Mouse (Mus musculus) kidney, adult 11 months (tissue): ENCODE measurements around the gene Tiam2.
A peak's percentile ranks its signal among the peaks of the same experiment; 100 is the strongest.

Source experiments
- DNase-seq: peaks from one replicate; pipeline ENCODE4 v3.0.0; 2022

The Tiam2 gene

DNA sequence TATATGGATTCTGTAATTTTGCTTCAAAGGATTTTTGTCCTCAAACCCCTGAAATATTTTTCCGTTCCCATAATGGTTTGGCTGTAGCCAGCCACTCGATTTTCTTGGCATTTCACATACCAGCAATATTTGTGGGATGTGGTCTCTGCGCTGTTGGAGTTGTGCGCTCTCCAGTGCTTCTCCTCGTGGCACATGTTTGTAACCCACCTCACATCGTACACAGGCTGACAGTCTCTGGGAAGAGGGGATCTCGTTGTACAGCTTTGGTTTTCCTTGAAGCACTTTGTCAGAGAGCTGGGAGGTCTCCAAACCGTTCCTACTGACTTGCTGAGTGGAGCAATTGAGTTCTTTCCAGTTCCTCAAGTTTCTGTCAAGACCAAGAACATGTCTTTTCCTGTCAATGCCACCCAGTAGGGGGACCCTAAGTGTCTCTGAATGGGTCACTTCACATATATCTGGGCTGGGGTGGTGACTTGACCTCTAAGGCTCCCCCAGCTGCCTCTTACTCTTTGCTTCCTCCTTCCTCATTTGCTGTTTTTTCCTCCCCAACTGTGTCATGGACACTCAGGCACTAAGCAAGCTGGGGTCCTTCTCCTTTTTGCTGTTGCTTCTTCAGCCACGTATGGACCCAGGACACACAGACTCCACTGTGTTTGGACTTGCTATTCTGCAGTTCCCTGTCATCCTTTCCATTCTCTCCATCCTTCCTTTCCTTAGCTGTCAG, 79.1 kb downstream of the Tiam2 start:
- no peak for DNase-seq

GRCm38 (mm10) chr17:3407051-3407450, 80.7 kb downstream of the Tiam2 start:
- DNase-seq = no peak

GRCm38 (mm10) chr17:3410307-3410706, 83.9 kb downstream of the Tiam2 start:
- DNase-seq = no peak

GRCm38 (mm10) chr17:3412771-3413170, 86.4 kb downstream of the Tiam2 start:
- DNase-seq = no peak

GRCm38 (mm10) chr17:3415580-3415979, 89.2 kb downstream of the Tiam2 start:
- DNase-seq = no peak

DNA sequence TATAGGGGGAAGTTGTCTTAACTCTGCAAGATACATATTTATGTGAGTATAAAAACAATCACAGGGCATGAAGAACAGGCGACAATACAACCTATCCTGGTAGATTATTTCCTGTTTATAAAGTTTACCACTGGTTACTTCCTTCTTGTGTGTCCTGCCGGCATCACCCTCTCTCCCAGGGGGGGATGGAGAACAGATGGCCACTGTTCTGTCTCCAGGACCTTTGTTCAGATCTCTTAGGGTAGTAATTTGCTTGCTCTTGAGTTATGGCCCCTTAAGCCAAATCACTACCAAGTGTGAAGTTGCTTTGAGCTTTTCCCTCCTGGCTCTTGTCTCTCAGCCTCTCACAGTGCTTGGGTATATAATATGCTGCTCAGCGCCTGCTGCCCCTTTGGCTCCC, 90.0 kb downstream of the Tiam2 start:
- no peak for DNase-seq

DNA sequence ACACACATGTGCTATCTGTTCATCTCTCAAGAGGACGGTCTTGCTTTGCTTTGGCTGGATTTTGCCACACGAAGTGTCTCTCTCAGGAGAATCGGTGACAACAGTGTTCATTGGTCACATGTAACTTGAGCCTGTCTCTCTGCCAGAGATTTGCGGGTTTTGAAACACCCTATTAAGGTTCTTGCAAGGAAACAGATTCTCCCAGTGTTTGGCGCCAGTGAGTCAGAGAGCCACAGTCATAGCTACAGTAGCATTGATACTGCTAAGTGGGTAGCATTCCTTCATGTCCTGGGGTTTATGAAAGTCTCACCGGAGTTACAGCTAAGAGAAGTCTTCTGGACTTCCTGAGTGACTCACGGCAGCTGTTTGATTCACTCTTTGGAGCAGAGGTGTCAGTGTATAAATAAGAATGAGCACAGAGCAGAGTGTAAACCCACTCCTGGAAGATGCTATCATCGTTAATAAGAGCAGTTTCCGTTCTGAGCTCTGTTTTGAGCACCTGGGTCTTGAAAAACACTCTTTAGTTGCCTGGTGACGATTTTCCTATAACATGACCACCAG, 93.1 kb downstream of the Tiam2 start:
- no peak for DNase-seq

GRCm38 (mm10) chr17:3420148-3420547, 93.8 kb downstream of the Tiam2 start:
- DNase-seq = no peak

DNA sequence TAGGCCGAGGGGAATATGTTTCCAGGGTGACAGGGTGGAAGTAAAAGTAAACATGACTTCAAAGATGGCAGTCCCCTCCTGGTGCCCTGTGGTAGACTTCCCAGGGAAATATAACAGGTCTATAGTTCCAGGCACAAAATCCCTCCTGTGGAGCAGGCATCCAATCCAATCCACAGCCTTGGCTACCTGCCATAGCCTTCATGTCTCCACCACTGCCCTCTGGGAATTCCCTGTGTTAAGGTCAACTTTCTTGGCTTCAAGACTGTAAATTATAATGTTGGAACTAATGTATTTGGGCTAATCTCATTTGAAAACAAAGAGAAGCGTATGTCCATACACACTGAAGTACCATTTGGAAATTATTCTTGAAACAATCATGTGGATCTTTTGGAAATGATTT, 97.0 kb downstream of the Tiam2 start:
- DNase-seq = no peak

- DNase-seq = no peak
Measured at GRCm38 (mm10) chr17:3428659-3429058, 102.3 kb downstream of the Tiam2 start.

- DNase-seq = no peak
Measured at GRCm38 (mm10) chr17:3432590-3433498, 106.5 kb downstream of the Tiam2 start.

- no peak for DNase-seq
Measured at GRCm38 (mm10) chr17:3433521-3434271, 107.3 kb downstream of the Tiam2 start.

DNA sequence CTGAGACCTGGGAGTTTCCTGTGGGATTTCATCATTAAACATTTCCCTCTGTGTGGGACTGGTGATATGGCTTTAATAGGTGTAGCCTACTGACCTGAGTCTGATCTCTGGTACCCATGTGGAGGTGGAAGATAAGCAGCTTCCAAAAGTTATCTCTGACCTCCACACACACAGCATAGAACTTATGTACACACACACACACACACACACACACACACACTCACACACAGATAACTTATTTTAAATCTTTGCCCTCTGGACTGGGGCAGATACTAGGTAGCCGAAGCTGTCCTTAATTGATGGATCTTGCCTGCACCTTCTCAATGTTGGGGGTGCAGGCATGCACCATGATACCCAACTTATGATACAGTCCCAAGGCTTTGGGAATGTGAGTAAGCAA, 108.9 kb downstream of the Tiam2 start:
- no peak for DNase-seq

DNA sequence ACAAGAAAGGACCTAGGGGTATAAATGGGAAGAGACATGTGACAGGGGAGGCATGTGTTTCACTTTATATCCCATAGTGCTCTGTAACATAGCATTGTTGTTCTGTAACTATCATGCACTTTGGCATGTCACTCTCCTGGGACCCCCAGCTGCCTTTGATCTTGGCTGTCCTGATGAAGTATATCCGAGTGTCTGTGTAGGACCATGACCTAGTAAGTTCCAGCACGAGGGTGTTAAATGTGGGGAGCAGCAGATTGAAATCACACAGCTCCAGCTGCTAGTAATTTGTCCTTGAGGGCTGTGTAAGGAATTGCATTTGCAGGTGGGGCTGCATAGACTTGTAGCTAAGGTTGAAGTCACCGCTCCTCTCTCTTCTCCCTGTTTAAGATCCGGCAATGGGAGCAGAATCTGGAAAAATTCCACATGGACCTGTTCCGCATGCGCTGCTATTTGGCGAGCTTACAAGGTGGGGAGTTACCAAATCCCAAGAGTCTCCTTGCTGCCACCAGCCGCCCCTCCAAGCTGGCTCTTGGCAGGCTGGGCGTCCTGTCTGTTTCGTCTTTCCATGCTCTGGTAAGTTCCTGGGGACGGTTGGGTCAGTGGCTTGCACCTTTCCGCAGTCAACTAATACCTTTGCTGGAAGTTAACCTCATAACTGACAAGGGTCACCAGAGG, 110.6 kb downstream of the Tiam2 start:
- no peak for DNase-seq

DNA sequence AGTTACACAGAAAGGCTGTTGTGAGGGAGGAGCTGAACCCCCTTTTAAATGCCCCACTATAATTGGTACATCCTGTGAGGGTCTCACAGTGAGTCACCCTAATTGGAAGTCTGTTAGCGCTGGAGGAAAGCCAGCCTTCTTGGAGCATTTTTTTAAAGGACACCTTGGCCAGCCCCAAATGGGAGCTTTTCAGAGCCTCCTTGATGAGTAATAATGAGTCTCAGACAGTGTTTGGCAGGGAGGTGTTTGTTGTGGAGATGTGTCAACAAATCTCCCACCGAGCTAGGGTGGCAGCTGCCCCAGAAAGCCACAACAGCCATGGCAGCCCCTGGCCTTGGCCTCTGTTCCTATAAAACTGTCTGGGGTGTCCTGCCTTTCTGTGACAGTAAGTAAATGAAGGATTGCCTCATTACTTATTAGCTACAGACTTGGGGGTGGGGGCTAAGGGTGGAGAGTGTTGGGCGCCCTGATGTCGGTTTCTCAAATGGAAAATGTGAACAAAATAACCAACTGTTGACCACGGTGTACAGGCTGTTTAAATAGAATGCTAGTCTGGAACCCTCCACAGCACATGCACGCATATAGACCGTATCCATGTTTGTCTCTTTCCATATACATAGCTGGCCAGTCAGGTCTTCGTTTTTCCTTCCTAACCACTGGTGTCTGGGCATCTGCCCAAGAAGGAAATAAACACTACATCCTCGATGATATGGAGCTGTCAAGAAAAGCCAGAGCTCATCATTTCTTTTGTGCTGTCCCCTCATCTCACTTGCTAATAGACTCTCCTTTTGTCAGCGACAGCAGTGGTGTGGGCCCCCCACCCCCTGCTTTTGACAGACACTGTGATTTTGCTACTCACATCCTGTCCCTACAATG, 116.4 kb downstream of the Tiam2 start:
- no peak for DNase-seq

DNA sequence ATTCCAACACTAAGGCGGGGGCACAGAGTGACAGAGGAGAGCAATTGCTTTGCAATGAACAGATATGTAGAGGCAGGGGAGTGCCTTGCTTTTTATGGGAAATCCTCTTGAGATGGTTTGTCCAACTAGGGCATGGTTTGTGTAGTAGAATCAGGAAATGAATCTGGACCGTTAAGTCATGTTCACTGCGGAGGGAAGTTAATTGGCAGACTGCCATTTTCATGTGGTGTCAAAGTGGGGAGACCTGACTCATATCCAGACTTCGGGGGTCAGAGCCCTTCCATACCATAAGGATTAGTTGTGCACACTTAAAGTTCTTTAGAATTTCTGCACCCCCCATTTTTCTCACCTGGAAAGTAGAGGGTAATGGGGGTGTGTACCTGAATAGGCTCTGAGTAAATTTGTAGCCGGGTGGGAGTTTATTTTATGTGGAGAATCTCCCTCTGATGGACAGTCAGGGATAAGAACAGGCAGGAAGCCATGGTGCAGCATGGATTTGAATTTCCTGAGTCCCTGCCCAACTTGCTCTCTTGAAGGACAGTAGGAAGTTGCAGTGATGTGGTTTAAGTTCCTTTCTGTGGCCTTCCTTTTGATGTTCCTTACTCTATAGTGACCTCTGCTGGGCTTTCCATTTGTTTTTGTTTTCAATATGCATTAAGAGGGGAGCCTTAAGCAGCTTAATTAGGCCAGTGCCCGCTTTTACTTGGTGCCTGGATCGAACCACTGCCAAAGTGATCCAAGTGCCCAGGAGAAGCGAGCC, 120.0 kb downstream of the Tiam2 start:
- DNase-seq = peak; percentile 10

GRCm38 (mm10) chr17:3448725-3449124, 122.4 kb downstream of the Tiam2 start:
- peak; percentile 14 for DNase-seq

DNA sequence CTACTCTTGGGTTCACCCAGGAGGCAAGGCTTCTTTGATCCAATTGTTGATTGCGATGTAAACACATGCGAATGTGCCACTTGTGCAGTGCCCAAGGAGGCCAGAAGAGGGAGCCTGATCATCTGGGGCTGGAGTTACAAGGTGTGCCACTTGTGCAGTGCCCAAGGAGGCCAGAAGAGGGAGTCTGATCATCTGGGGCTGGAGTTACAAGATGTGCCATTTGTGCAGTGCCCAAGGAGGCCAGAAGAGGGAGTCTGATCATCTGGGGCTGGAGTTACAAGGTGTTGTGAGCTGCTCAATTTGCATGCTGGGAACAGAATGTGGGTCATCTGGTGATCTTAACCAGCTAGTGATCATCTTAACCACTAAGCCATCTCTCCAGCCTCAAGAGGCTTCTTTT, 124.7 kb downstream of the Tiam2 start:
- peak; percentile 65 for DNase-seq

DNA sequence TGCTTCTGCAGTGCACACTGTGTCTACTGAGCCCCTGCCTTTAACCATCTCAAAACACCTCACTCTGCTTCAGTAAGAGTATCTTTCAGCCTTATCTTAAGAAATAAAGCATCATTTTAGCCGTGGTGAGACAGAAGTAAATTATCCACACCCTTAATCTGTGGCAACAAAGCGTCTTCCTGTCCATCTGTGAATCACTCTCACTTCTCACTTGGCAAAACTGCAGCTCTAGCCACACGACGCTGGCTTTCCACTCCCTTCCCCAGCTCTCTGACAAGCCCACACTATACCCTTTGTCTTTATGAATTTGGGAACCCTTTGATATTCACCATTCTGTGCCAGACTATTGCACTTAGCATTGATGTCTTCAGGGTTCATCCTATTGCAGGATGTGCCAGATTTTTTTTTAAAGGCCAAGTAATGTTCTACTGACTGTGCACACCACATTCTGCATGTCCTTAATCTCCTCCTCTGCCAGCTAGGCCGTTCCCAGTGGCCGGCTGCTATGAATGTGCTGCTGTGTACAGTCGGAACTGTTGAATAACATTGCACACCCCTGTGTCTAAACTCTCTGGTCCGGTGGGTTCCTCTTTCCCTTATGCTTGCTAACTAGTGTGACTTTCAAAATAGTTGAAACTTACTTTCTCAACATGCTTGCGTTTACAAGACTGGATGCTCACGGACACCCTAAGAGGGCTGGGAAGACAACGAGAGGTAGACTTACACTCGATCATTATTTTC, 126.4 kb downstream of the Tiam2 start:
- no peak for DNase-seq

- no peak for DNase-seq
Measured at GRCm38 (mm10) chr17:3453946-3454345, 127.6 kb downstream of the Tiam2 start.
